Mouse (Mus musculus) layer of hippocampus, adult 9-10 months (tissue): ENCODE measurements at regions not wholly inside any gene's neighbourhood (a gene's known extent, or its start where the extent isn't known, plus 50 kb on each side); places are given as distances from the start of the nearest gene placed in this dataset.
A peak's percentile ranks its signal among the peaks of the same experiment; 100 is the strongest.

Experiments used
- DNase-seq: peaks from one replicate; pipeline ENCODE4 v3.0.0; 2022; ENCODE audit warnings: low spot score

GRCm38 (mm10) chr7:139741246-139741903, 57.8 kb upstream of the Cfap46 start:
- peak; percentile 52 for DNase-seq

GRCm38 (mm10) chr7:139746803-139747202, 63.2 kb upstream of the Cfap46 start:
- DNase-seq: no peak

GRCm38 (mm10) chr7:139747290-139748067, 63.9 kb upstream of the Cfap46 start:
- no peak for DNase-seq

GRCm38 (mm10) chr7:139755004-139755403, 71.4 kb upstream of the Cfap46 start:
- DNase-seq: no peak

GRCm38 (mm10) chr7:139762522-139762921, 71.5 kb upstream of the Adgra1 start:
- DNase-seq: no peak

GRCm38 (mm10) chr7:139763241-139763640, 70.7 kb upstream of the Adgra1 start:
- no peak for DNase-seq

- no peak for DNase-seq
Measured at GRCm38 (mm10) chr7:139766296-139766695, 67.7 kb upstream of the Adgra1 start.

GRCm38 (mm10) chr7:139769167-139769566, 64.8 kb upstream of the Adgra1 start:
- no peak for DNase-seq

GRCm38 (mm10) chr7:139777243-139777642, 56.7 kb upstream of the Adgra1 start:
- DNase-seq: no peak

GRCm38 (mm10) chr7:139779876-139780275, 54.1 kb upstream of the Adgra1 start:
- no peak for DNase-seq

- no peak for DNase-seq
Measured at GRCm38 (mm10) chr7:139781513-139781912, 52.5 kb upstream of the Adgra1 start.
